Mouse (Mus musculus) limb, embryonic 10.5 days (tissue): Measurements from ENCODE around the gene Wtap. TPM values are rescaled to one million over a fixed set of nuclear protein-coding genes. Genes with fewer than 3 reads are reported as not detected.
"Not testable (repeated sequence)": the region's sequence is repeated elsewhere in the genome, so short reads cannot be mapped to it uniquely, and the experiment has no call there.

Experiments used
- DNase-seq: peaks from one replicate; pipeline ENCODE4 v3.0.0-alpha.2; 2017; ENCODE audit warnings: low spot score
- H3K27ac ChIP-seq: fragments of 300-500 bp; sonication (generic); 2 replicates; pipeline ENCODE4 v1.5.1; 2016; ENCODE audit warnings: mild to moderate bottlenecking
- H3K27me3 ChIP-seq: fragments of 300-500 bp; sonication (generic); 2 replicates; pipeline ENCODE4 v1.6.1; 2016; ENCODE audit warnings: low read depth, mild to moderate bottlenecking; ENCODE audit not compliant: poor library complexity, severe bottlenecking
- H3K36me3 ChIP-seq: fragments of 300-500 bp; sonication (generic); 2 replicates; pipeline ENCODE4 v1.6.1; 2016; ENCODE audit warnings: mild to moderate bottlenecking, moderate library complexity
- H3K4me1 ChIP-seq: fragments of 300-500 bp; sonication (generic); 2 replicates; pipeline ENCODE4 v1.6.1; 2016
- H3K4me3 ChIP-seq: fragments of 300-500 bp; sonication (generic); 2 replicates; pipeline ENCODE4 v1.5.1; 2016; ENCODE audit warnings: mild to moderate bottlenecking, moderate library complexity
- H3K9me3 ChIP-seq: fragments of 300-500 bp; sonication (generic); replicated peaks from 2 replicates; pipeline ENCODE4 v1.6.1; 2016; ENCODE audit warnings: mild to moderate bottlenecking
- WGBS: fragments of 180-500 bp; shearing (Covaris S2); methylation state at CpG from one replicate; pipeline ENCODE4 v1.1.7; 2016; 5-methylcytosine and 5-hydroxymethylcytosine counted together
- polyA plus RNA-seq: library from polyadenylated mRNA; unstranded; fragments of >200 nt; fragmentation: Nextera tagmentation; extraction: Ambion mirVana; gene quantifications from 2 replicates; pipeline ENCODE4 v1.2.1, GENCODE M21; 2016

The Wtap gene
- polyA plus RNA-seq, 1 experiment from 2014 or later, result 140 TPM

DNA sequence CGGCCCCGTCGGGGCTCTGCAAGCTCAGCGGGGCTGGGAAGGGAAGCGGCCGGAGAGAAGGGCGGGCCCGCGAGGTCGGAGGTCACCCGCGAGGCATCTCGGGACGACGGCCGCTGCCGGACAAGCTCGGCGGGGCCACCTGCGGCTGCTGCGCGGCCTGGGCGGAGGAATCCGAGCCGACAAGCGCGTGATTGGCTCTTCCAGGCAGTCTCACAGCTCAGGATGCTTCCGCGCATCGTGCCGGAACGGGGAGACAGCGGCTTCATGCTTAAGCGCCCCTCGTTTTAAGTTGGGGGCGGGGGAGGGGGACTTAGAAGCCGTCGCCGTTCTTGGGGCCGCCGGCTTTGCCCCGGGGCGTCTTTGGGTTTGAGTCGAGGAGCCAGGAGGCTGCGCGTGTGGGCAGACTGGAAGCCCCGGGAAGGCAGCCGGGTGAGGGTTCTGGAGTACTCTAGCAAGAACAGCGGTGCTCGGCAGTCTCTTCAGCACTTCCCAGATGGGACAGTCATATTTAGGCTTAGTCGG is 1.4 kb downstream of the Wtap start:
- Histone ChIP-seq H3K9me3 (no peaks in the 10 kb centered on the region), H3K4me1 (peaks cover 5% of the 10 kb centered on the region), H3K27ac (peak overlapping the region; percentile 100), H3K27me3 (no peaks in the 10 kb centered on the region), H3K4me3 (peak overlapping the region; percentile 99), H3K36me3 (peaks cover 17% of the 10 kb centered on the region)
- DNase-seq, result peak; percentile 95
- WGBS, result under 1% methylated on average over 51 of the region's 51 CpGs

DNA sequence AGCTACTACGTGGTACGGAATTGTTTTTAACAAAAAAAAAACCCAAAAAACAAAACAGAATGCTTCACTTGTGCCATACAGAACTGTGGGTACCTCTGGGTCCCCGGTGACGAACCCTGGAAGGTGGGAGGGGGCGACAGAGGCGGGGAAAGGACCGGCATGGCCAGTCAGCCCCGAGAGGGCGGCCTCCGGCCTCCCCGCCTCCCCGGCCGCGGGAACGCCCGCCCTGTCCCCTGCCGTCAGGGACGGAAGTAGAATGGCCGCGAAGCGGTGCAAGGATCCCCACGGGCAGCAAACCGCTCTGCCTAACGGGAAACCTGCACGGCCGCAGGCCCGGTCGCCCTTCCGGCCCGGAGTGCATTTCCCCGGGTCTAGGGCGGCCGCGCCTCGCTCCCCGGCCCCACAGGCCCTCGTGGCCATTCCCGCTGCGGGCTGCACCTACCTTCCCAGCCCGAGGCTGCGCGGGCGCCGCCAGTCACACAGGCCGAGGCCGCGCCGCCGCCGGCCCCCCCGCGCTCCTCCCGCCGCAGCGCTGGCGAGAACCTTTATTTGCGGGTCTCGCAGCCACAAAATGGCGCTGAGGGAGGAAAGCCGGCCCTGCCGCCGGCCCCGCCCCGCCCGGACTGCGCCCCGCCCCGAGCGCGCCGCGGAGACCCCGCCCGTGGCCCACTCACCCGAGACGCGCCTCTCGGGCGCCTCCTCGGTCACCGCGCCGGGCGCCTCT is 2.2 kb downstream of the Wtap start:
- no peaks in the 10 kb centered on the region for H3K9me3 ChIP-seq
- no peaks in the 10 kb centered on the region for H3K27me3 ChIP-seq
- H3K36me3 ChIP-seq, result peaks cover 23% of the 10 kb centered on the region
- H3K4me3 ChIP-seq, result peak overlapping the region; percentile 99
- under 1% methylated on average over 80 of the region's 84 CpGs for WGBS
- H3K27ac ChIP-seq, result peak overlapping the region; percentile 100
- peaks cover 5% of the 10 kb centered on the region for H3K4me1 ChIP-seq
- peak; percentile 92 for DNase-seq

- peaks cover 28% of the 10 kb centered on the region for H3K36me3 ChIP-seq
- 5% methylated on average over 12 of the region's 12 CpGs for WGBS
- peak overlapping the region; percentile 99 for H3K4me3 ChIP-seq
- H3K4me1 ChIP-seq, result peaks cover 5% of the 10 kb centered on the region
- no peaks in the 10 kb centered on the region for H3K27me3 ChIP-seq
- no peaks in the 10 kb centered on the region for H3K9me3 ChIP-seq
- peak overlapping the region; percentile 100 for H3K27ac ChIP-seq
- peak; percentile 40 for DNase-seq
These were observed 2.8 kb downstream of the Wtap start for GRCm38 (mm10) chr17:12991194-12991634.

- Histone ChIP-seq H3K9me3 (no peaks in the 10 kb centered on the region), H3K36me3 (peaks cover 33% of the 10 kb centered on the region), H3K4me3 (peak overlapping the region; percentile 99), H3K27me3 (no peaks in the 10 kb centered on the region), H3K27ac (peak overlapping the region; percentile 100; the same call in 1 of the 2 replicates), H3K4me1 (peaks cover 5% of the 10 kb centered on the region)
- 76% methylated on average over 8 of the region's 8 CpGs for WGBS
- DNase-seq, result no peak
These were observed 3.3 kb downstream of the Wtap start for GRCm38 (mm10) chr17:12990567-12991145.

DNA sequence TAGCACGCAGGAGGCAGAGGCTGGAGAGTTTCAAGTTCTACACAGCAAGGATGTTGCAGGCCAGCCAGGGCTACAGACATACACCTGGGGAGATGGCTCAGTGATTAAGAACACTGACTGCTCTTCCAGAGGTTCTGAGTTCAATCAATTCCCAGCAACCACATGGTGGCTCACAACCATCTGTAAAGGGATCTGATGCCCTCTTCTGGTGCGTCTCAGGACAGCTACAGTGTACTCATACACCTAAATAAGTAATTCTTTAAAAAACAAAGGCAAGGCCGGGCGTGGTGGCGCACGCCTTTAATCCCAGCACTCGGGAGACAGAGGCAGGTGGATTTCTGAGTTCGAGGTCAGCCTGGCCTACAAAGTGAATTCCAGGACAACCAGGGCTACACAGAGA is 5.9 kb downstream of the Wtap start:
- H3K4me3 ChIP-seq, H3K27me3 ChIP-seq, DNase-seq, H3K27ac ChIP-seq, H3K9me3 ChIP-seq, H3K4me1 ChIP-seq: not testable (repeated sequence)
- WGBS, result over 99% methylated on average over 8 of the region's 8 CpGs
- peaks cover 59% of the 10 kb centered on the region for H3K36me3 ChIP-seq

- 85% methylated on average over 2 of the region's 2 CpGs for WGBS
- Histone ChIP-seq H3K27me3 (no peaks in the 10 kb centered on the region), H3K36me3 (peaks cover 96% of the 10 kb centered on the region), H3K27ac (no peak overlapping the region), H3K4me3 (no peak overlapping the region), H3K9me3 (no peaks in the 10 kb centered on the region), H3K4me1 (no peaks in the 10 kb centered on the region)
- no peak for DNase-seq
These were observed 10.0 kb downstream of the Wtap start for GRCm38 (mm10) chr17:12983988-12984387.

DNA sequence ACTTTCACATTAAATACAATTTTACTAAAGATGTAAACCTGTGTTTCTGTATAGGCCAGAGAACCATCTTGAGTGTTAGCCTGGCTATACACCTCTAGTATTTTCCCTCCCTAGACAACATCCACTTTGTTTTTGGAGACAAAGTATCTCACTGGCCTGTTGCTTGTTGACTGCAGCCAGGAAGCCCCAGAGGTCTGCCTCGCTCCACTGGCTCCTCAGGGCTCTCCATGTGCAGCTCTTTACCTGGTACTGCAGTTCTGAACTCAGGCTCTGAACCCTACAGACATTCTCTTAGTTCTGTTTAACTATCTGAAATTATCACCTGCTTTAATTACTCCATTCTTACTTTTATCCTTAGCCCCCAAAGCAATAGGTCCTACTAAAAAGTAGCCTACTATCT is 15.4 kb downstream of the Wtap start:
- Histone ChIP-seq H3K4me1 (no peaks in the 10 kb centered on the region), H3K27me3 (no peaks in the 10 kb centered on the region), H3K4me3 (no peak overlapping the region), H3K9me3 (no peaks in the 10 kb centered on the region), H3K27ac (no peak overlapping the region), H3K36me3 (peaks cover 85% of the 10 kb centered on the region)
- 97% methylated on average over 1 of the region's 1 CpGs for WGBS
- no peak for DNase-seq

DNA sequence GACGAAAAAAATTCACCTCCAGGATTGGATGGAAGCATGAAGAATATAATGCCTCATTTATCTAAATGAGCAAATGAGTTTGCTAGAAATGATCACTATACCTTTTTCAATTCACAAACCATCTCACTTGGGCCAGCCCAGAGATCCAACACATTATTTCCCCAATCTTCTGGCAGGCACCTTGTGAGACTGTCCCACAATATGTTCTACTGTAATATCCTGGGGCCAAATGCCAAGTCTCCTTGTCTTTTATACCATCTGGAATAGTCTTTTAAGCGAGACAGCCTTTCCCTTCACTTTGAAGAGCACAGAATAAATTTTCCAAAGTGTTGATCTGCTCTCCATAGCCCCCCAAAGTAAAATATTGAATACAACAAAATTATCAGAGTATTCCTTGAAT is 20.1 kb downstream of the Wtap start:
- WGBS, result 88% methylated on average over 2 of the region's 2 CpGs
- no peak for DNase-seq
- H3K9me3 ChIP-seq, result no peaks in the 10 kb centered on the region
- H3K4me1 ChIP-seq, result no peaks in the 10 kb centered on the region
- peaks cover 86% of the 10 kb centered on the region for H3K36me3 ChIP-seq
- H3K27me3 ChIP-seq, result no peaks in the 10 kb centered on the region
- no peak overlapping the region for H3K4me3 ChIP-seq
- no peak overlapping the region for H3K27ac ChIP-seq

DNA sequence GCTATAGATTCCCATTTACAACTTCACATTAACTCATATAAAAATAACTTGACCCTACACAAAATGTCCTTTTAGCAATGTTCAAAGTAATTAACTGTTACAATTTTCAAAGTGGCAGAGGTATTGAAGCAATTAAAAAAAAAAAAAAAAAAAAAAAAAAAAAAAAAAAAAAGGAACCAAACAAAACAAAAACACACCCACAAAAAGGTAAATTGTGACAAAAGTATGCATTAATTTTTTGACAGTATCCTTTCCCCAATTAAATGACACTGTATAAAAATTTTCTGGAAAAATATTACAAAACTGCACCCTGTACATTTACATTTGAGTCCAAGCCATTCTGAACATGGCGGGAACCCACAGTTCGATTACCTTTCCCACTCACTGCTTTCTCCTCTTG is 26.8 kb downstream of the Wtap start:
- Histone ChIP-seq H3K4me1 (no peaks in the 10 kb centered on the region), H3K4me3 (no peak overlapping the region), H3K9me3 (no peaks in the 10 kb centered on the region), H3K27ac (no peak overlapping the region), H3K36me3 (peaks cover 73% of the 10 kb centered on the region), H3K27me3 (no peaks in the 10 kb centered on the region)
- 93% methylated on average over 2 of the region's 2 CpGs for whole genome bisulfite sequencing
- no peak for DNase-seq

DNA sequence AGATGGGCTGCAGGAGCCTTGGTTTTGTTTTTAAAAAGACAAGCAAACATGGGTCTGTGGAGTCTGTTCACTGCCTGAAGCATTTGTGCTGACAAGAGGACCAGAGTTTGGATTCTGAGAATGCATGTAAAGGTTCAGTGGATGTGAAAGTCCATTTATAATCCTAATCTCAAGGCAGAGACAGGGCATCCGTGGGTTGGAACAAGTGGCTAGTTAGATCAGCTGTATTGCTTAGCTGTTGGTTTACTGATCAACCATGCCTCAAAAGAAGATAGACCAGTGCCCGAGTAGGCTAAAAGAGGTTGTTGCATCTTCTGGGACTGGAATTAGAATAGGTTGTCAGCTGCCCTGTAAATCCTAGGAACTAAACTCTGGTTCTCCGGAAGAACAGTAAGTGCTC is 30.5 kb downstream of the Wtap start:
- no peaks in the 10 kb centered on the region for H3K27me3 ChIP-seq
- peaks cover 7% of the 10 kb centered on the region for H3K4me1 ChIP-seq
- DNase-seq, result no peak
- 88% methylated on average over 3 of the region's 3 CpGs for WGBS
- H3K27ac ChIP-seq, result no peak overlapping the region
- H3K9me3 ChIP-seq, result no peaks in the 10 kb centered on the region
- peaks cover 40% of the 10 kb centered on the region for H3K36me3 ChIP-seq
- H3K4me3 ChIP-seq, result no peak overlapping the region

DNA sequence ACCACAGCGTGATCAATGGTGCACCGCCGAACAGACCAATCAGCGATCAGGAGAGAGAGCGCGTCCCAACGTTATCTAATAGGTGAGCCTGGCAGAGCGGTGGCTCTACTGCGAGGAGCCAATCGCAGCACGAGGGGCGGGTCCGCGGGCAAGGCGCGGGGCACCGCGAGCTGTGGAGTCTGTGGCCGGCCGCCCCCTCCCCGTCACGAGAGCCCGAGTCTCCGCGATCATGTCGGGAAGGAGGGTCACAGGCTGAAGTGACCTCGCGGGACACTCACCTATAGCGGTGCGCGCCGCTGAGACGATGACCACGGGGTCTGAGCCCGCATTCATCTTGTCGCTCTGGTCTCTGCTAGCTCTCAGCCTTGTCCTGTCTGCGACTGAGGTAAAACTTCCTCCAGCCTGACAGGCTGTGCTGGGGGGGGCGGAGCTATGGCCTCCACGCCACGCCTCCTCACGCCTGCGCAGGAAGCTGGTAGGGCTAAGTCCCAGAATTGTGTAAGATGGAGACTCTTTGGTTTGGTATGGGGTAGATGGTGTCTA is 33.6 kb downstream of the Wtap start, which contains the start of gene Acat2:
Acat2 (minus strand) TSS at position 417 of the 543 bp plus-strand sequence.
- peak; percentile 91 for DNase-seq
- Histone ChIP-seq H3K9me3 (no peaks in the 10 kb centered on the region), H3K36me3 (peaks cover 32% of the 10 kb centered on the region), H3K27ac (peak within 1 kb of the TSS; percentile 89), H3K27me3 (no peaks in the 10 kb centered on the region), H3K4me1 (peaks cover 7% of the 10 kb centered on the region), H3K4me3 (peak within 1 kb of the TSS; percentile 75)
- under 1% methylated on average over 42 of the region's 42 CpGs for WGBS

DNA sequence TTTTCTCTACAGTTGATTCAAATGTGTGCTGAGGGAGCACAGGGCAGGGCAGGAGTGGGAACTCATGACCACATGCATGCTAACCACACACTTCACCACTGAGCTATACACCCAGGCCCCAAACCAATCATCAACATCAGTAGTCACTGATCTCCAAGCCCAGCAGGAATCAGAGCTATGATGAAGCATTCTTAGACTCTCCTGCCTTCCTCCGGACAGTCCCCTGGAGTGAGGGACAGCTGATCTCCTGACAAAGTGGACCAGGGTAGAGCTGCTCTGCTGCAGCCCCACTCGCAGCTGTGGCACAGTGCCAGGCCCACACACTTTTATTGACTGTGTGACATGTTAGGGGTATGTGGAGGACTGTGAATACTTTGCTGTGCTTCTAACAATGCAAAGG is 34.6 kb downstream of the Wtap start:
- H3K36me3 ChIP-seq, result peaks cover 26% of the 10 kb centered on the region
- DNase-seq, H3K27me3 ChIP-seq, H3K4me3 ChIP-seq, H3K9me3 ChIP-seq, H3K27ac ChIP-seq, H3K4me1 ChIP-seq: not testable (repeated sequence)
- 85% methylated on average over 1 of the region's 2 CpGs for WGBS

DNA sequence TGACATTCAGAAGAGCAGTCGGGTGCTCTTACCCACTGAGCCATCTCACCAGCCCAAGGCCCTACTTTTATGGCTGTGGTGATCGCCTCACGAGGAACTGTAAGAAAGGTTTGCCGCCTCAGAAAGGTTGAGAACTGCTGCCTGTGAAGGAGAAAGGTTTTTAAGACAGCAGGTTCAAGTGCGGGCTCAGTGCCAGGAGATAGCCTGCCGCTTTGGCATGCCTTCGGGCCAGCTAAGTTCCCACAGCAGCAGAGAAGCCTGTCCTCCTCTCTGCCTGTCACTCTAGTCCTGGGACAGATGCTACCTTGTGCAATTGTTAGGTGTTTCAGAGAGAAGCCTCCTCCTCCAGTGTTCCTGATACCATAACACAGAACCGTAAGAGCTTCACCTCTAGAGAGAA is 37.3 kb downstream of the Wtap start:
- Histone ChIP-seq H3K36me3 (peaks cover 48% of the 10 kb centered on the region), H3K9me3 (no peaks in the 10 kb centered on the region), H3K4me1 (peaks cover 7% of the 10 kb centered on the region), H3K4me3 (no peak overlapping the region), H3K27me3 (no peaks in the 10 kb centered on the region), H3K27ac (no peak overlapping the region)
- DNase-seq, result no peak
- WGBS, result 94% methylated on average over 8 of the region's 8 CpGs
